Mouse (Mus musculus): ENCODE data around the gene Plaa. TPM values are rescaled to one million over a fixed set of nuclear protein-coding genes. Genes with fewer than 3 reads are reported as not detected.
"Not testable (repeated sequence)": the region's sequence is repeated elsewhere in the genome, so short reads cannot be mapped to it uniquely, and the experiment has no call there.

Gene Plaa
- polyA plus RNA-seq (2015; fragmentation: Nextera tagmentation; extraction: Ambion mirVana) = 66.4 and 67.4 TPM in 2 replicates

DNA sequence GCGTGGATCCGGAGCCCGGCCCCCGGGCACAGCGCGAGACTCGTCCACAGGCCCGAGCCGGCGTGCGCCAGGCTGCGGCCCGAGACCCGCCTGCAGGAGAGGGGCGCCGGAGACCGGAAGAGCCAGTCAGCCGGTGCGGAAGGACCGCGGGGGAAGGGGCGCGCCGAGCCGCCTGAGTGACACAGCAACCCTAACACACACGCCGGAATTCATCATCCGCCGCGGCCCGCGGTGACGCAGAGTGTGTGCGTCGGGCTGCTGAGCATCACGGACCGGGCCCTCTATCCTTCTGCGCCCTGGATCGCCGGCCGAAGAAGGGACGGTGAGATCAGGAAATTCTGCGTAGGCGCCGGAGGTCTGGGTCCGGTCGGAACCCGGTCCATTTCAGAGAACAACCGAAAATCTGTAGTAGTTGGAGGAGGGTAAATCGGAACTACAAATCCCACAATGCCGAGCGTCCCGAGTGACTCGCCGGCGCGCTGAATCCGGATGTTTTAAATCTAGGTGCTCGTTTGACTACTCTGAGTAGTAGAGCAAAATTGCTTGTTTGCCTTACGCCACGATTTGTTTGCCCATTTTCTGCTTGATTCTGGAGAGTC, at the start of gene Plaa:
Plaa (minus strand) TSS at position 214 of the 599 bp plus-strand sequence.
- Histone ChIP-seq H3K27ac (replicated peaks) (peak within 1 kb of the TSS; percentile 96), H3K4me2 (peak within 1 kb of the TSS; percentile 90), H3K9me3 (replicated peaks) (no peaks in the 10 kb centered on the region), H3K4me1 (peaks cover 29% of the 10 kb centered on the region), H3K4me3 (replicated peaks) (peak within 1 kb of the TSS; percentile 89), H3K36me3 (no peaks in the 10 kb centered on the region), H3K9ac (replicated peaks) (peak within 1 kb of the TSS; percentile 89), H3K27me3 (replicated peaks) (no peaks in the 10 kb centered on the region)
- under 1% methylated on average over 57 of the region's 61 CpGs for WGBS
- ATAC-seq (ENCODE audit: low FRiP score) = peak; percentile 99

DNA sequence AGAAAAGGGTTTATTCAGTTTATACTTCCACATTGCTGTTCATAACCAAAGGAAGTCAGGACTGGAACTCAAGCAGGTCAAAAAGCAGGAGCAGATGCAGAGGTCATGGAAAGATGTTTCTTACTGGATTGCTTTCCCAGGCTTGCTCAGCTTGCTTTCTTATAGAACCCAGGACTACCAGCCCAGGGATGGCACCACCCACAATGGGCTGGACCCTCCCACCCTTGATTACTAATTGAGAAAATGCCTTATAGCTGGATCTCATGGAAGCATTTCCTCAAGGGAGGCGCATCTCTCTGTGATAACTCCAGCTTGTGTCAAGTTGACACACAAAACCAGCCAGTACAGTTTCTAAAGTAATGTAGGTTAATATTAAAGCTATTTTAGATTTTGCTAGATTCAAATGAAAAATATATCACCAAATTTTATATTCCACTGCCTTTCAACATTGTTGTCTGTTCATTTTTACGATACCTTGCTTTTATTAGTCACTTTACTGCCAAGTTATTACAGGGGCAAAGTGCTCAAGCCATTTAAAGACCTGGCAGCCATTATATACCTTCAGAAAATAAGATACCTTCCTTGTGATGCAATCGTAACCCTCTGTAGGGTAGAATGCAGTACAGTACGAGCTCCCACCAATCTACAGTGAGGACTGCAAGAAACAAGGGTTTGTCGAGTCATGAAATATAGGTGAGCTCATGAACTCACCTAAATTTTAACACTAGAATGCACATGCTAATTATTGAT, 47.6 kb upstream of the Plaa start:
- H3K4me2 ChIP-seq; H3K9ac ChIP-seq (replicated peaks); H3K27me3 ChIP-seq (replicated peaks); H3K4me1 ChIP-seq; H3K4me3 ChIP-seq (replicated peaks); H3K9me3 ChIP-seq (replicated peaks); H3K27ac ChIP-seq (replicated peaks); ATAC-seq (ENCODE audit: low FRiP score): not testable (repeated sequence)
- peaks cover 14% of the 10 kb centered on the region for H3K36me3 ChIP-seq
- WGBS = 95% methylated on average over 5 of the region's 5 CpGs

DNA sequence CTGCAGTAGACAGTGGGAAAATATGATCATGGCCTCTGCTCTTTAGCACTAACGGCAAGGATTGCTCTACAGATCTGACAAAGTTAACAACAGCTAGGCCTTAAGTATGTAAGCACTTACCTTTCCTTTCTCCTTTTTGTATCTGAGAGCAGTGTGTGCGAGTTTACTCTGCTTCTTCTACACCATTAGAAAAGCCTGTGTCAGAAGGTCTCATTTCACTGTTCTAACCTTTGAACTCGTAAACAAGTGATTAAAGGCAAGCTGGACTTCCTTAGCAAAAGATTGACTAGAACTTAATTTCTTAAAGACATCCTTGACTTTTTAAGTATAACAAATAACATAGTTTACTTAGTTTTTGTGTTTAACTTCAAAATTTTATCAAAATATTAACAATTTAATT, 46.9 kb upstream of the Plaa start, which contains the start of gene Lrrc19:
Lrrc19 (minus strand) TSS at position 225 of the 400 bp plus-strand sequence.
- ATAC-seq (ENCODE audit: low FRiP score) = no peak
- no peaks in the 10 kb centered on the region for H3K9me3 ChIP-seq (replicated peaks)
- H3K27ac ChIP-seq (replicated peaks) = no peak within 1 kb of the TSS
- H3K9ac ChIP-seq (replicated peaks) = no peak within 1 kb of the TSS
- H3K4me3 ChIP-seq (replicated peaks) = no peak within 1 kb of the TSS
- WGBS = 92% methylated on average over 3 of the region's 3 CpGs
- H3K27me3 ChIP-seq (replicated peaks) = no peaks in the 10 kb centered on the region
- no peaks in the 10 kb centered on the region for H3K4me1 ChIP-seq
- peaks cover 8% of the 10 kb centered on the region for H3K36me3 ChIP-seq
- no peak within 1 kb of the TSS for H3K4me2 ChIP-seq

- Histone ChIP-seq H3K4me1 (no peaks in the 10 kb centered on the region), H3K27ac (replicated peaks) (no peak overlapping the region), H3K9me3 (replicated peaks) (no peaks in the 10 kb centered on the region), H3K9ac (replicated peaks) (no peak overlapping the region), H3K4me3 (replicated peaks) (no peak overlapping the region), H3K4me2 (no peak overlapping the region), H3K36me3 (0 out of 2 replicates have a peak, but pooled peaks cover 3% of the 10 kb centered on the region), H3K27me3 (replicated peaks) (no peaks in the 10 kb centered on the region)
- WGBS = 93% methylated on average over 2 of the region's 2 CpGs
- ATAC-seq (ENCODE audit: low FRiP score) = no peak
Measured at GRCm38 (mm10) chr4:94643141-94643540, 40.1 kb upstream of the Plaa start.

- no peak overlapping the region for H3K4me3 ChIP-seq (replicated peaks)
- H3K9me3 ChIP-seq (replicated peaks) = no peaks in the 10 kb centered on the region
- ATAC-seq (ENCODE audit: low FRiP score) = no peak
- no peak overlapping the region for H3K4me2 ChIP-seq
- H3K27me3 ChIP-seq (replicated peaks) = no peaks in the 10 kb centered on the region
- no peak overlapping the region for H3K27ac ChIP-seq (replicated peaks)
- peaks cover 5% of the 10 kb centered on the region; the same call in 1 of the 2 replicates for H3K4me1 ChIP-seq
- WGBS = 86% methylated on average over 2 of the region's 2 CpGs
- H3K9ac ChIP-seq (replicated peaks) = no peak overlapping the region
- H3K36me3 ChIP-seq = no peaks in the 10 kb centered on the region; the same call in 1 of the 2 replicates
Measured at GRCm38 (mm10) chr4:94620077-94620476, 17.0 kb upstream of the Plaa start.

DNA sequence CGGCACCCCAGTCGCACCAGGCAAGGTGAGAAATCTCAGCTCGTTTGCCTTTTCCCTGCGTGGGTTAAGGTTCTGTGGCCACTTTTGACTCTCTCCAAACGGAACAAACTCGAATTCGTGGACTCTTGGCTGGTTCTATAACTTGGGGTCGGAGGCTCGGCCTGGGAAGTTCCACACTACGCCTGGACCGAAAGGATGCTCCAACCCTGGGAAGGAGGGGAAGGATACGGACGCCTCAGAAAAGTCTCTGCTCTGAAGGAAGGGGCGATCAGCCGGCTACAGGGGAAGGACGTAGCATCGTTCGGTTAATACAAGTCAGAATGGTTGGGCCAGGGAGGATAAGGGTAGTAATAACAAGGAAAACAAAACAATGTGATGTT, 11.6 kb upstream of the Plaa start:
- ATAC-seq (ENCODE audit: low FRiP score) = peak; percentile 72
- under 1% methylated on average over 18 of the region's 18 CpGs for WGBS
- Histone ChIP-seq H3K27ac (replicated peaks) (peak overlapping the region; percentile 82), H3K4me2 (peak overlapping the region; percentile 68), H3K36me3 (no peaks in the 10 kb centered on the region), H3K9me3 (replicated peaks) (no peaks in the 10 kb centered on the region), H3K27me3 (replicated peaks) (no peaks in the 10 kb centered on the region), H3K4me1 (peaks cover 13% of the 10 kb centered on the region; the same call in 1 of the 2 replicates), H3K9ac (replicated peaks) (peak overlapping the region; percentile 68), H3K4me3 (replicated peaks) (peak overlapping the region; percentile 78)

DNA sequence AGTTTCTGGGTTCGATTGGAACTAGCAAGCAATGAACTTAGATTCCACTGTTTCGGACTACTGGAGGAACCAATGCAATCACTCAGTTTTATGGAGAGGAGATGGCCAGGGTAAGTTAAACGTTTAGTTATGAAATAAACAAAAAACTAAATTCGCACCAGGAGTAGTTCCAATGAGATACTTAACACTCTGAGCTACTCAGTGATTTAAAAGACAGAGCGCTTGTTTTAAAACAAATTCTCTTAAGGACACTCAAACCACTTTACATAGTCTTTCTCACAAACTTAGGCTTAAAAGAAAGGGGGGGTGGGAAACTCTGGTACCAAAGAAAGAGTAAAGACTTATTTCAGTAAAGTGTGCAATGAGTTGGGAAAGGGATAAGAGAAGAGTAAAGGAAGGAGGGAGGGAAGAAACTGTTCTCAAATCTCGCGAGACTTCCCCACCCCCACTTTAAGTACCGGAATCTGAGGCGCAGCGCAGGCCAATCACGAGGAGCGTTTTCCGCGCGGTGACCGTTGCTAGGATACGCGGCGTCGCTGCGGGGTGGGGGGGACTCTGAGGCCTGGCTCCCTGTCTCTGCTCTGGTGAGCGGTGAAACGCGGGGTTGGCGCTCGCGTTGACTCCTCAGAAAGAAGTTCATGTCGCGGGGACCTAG, 11.1 kb upstream of the Plaa start, which contains the start of gene Ift74:
Ift74 (plus strand) TSS at position 520 of the 655 bp plus-strand sequence.
- peak within 1 kb of the TSS; percentile 82 for H3K27ac ChIP-seq (replicated peaks)
- H3K4me2 ChIP-seq = peak within 1 kb of the TSS; percentile 68
- no peaks in the 10 kb centered on the region for H3K9me3 ChIP-seq (replicated peaks)
- WGBS = 1% methylated on average over 29 of the region's 29 CpGs
- H3K36me3 ChIP-seq = no peaks in the 10 kb centered on the region
- H3K4me1 ChIP-seq = peaks cover 13% of the 10 kb centered on the region; the same call in 1 of the 2 replicates
- peak within 1 kb of the TSS; percentile 68 for H3K9ac ChIP-seq (replicated peaks)
- peak within 1 kb of the TSS; percentile 78 for H3K4me3 ChIP-seq (replicated peaks)
- ATAC-seq (ENCODE audit: low FRiP score) = peak; percentile 100
- no peaks in the 10 kb centered on the region for H3K27me3 ChIP-seq (replicated peaks)

GRCm38 (mm10) chr4:94610339-94610738, 7.3 kb upstream of the Plaa start:
- Histone ChIP-seq H3K27me3 (replicated peaks) (no peaks in the 10 kb centered on the region), H3K36me3 (no peaks in the 10 kb centered on the region), H3K4me2 (no peak overlapping the region), H3K27ac (replicated peaks) (no peak overlapping the region), H3K9ac (replicated peaks) (no peak overlapping the region), H3K4me3 (replicated peaks) (no peak overlapping the region), H3K9me3 (replicated peaks) (no peaks in the 10 kb centered on the region), H3K4me1 (peaks cover 10% of the 10 kb centered on the region; the same call in 1 of the 2 replicates)
- ATAC-seq (ENCODE audit: low FRiP score) = no peak
- 91% methylated on average over 3 of the region's 3 CpGs for WGBS

DNA sequence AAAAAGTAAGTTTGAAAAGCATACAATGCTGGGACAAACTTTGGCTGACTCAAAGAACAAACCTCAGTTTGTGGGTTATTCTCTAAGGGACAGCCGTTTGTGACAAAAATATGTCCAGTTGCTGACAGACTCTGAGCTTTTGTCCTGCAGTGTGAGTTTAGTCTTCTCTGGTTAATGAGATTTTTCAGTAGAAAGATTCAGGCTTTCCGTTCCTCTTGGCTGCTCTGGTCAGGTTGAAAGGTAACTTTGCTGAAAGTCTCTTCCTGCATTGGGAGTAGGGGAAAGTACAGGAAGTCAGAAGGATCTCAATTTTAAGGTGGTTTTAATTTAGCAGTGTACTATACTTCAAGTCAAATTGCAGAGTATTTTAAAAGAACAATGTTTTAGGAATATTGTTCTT, 2.5 kb upstream of the Plaa start:
- no peak for ATAC-seq (ENCODE audit: low FRiP score)
- H3K27me3 ChIP-seq (replicated peaks) = no peaks in the 10 kb centered on the region
- no peak overlapping the region for H3K9ac ChIP-seq (replicated peaks)
- H3K9me3 ChIP-seq (replicated peaks) = no peaks in the 10 kb centered on the region
- H3K27ac ChIP-seq (replicated peaks) = no peak overlapping the region
- no peaks in the 10 kb centered on the region for H3K36me3 ChIP-seq
- 94% methylated on average over 2 of the region's 2 CpGs for WGBS
- no peak overlapping the region for H3K4me2 ChIP-seq
- H3K4me1 ChIP-seq = peaks cover 26% of the 10 kb centered on the region
- H3K4me3 ChIP-seq (replicated peaks) = no peak overlapping the region

DNA sequence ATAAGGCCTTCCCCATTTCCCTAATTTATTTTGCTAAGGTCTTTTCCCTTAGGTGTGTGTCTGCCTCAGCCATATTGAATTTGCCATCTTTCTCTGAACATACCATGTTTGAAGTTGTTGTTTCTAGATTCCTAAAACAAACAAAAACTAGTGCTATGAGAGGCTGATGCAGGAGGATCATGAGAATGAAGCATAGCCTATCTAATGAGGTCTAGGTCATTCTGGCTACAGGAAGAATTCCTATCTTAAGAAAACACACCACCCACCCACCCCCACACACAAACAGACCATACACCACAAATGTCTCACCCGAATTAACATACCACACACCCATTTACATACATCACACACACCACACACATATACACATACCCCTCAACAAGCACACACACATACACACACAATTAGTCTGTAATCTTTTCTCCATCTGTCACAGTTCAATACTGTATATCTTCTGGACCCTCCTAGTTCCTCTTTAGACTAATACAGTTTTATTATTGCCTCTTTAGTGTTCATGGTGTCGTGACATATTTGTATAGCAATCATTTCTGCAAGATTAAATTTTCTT, 1.5 kb upstream of the Plaa start:
- no peak for ATAC-seq (ENCODE audit: low FRiP score)
- H3K27me3 ChIP-seq (replicated peaks) = no peaks in the 10 kb centered on the region
- H3K9me3 ChIP-seq (replicated peaks) = no peaks in the 10 kb centered on the region
- no peak overlapping the region for H3K4me2 ChIP-seq
- no peak overlapping the region for H3K4me3 ChIP-seq (replicated peaks)
- no peak overlapping the region for H3K9ac ChIP-seq (replicated peaks)
- H3K4me1 ChIP-seq = peaks cover 29% of the 10 kb centered on the region
- H3K36me3 ChIP-seq = no peaks in the 10 kb centered on the region
- no peak overlapping the region for H3K27ac ChIP-seq (replicated peaks)
- 93% methylated on average over 2 of the region's 2 CpGs for WGBS

DNA sequence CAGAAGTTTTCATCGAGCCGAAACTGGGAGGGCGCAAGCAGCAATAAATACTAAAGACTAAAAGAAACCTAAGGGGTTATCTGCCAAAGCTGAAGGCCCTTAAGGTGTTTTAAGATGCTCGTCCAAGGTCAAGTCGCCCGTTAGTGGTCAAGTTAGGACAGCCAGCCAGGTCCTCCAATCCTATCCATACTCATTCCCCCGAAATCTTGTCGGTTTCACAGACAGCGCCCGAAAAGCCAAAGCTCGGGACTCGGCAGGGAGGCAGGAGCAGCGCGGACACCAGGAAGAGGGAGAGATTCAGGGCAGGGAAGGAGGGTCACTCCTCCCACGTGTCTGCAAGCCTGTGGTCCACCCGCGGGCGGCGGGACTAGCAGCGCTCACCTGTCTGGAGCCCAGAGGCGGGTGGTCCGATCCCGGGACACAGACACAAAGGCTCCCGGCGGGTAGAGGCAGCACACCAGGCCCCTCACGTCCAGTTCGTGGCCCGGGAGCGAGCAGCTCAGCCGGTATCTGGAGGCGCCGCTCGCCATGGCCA, 481 bp downstream of the Plaa start:
- peaks cover 29% of the 10 kb centered on the region for H3K4me1 ChIP-seq
- peak overlapping the region; percentile 89 for H3K4me3 ChIP-seq (replicated peaks)
- under 1% methylated on average over 33 of the region's 33 CpGs for WGBS
- H3K27me3 ChIP-seq (replicated peaks) = no peaks in the 10 kb centered on the region
- ATAC-seq (ENCODE audit: low FRiP score) = no peak; the same call in 1 of the 2 replicates
- H3K4me2 ChIP-seq = peak overlapping the region; percentile 70
- H3K27ac ChIP-seq (replicated peaks) = peak overlapping the region; percentile 96
- H3K9ac ChIP-seq (replicated peaks) = peak overlapping the region; percentile 89
- no peaks in the 10 kb centered on the region for H3K9me3 ChIP-seq (replicated peaks)
- H3K36me3 ChIP-seq = no peaks in the 10 kb centered on the region

Data from neural tube, embryonic 15.5 days (tissue).